Mouse (Mus musculus) embryonic facial prominence, embryonic 13.5 days (tissue): ENCODE measurements at regions not wholly inside any gene's neighbourhood (a gene's known extent, or its start where the extent isn't known, plus 50 kb on each side); places are given as distances from the start of the nearest gene placed in this dataset.

Experiments used
- ATAC-seq: fragments of 200-750 bp; cut with Nextera tagmentation; 2 replicates; pipeline ENCODE4 v1.8.0; 2017; ENCODE audit warnings: low read depth; ENCODE audit not compliant: insufficient number of reproducible peaks, insufficient read depth, low FRiP score, low TSS enrichment
- H3K27ac ChIP-seq: fragments of 300-500 bp; sonication (generic); 2 replicates; pipeline ENCODE4 v1.5.1; 2015; ENCODE audit warnings: moderate library complexity, mild to moderate bottlenecking, inconsistent platforms
- H3K27me3 ChIP-seq: fragments of 300-500 bp; sonication (generic); 2 replicates; pipeline ENCODE4 v1.6.1; 2015; ENCODE audit warnings: mild to moderate bottlenecking, inconsistent platforms
- H3K36me3 ChIP-seq: fragments of 300-500 bp; sonication (generic); 2 replicates; pipeline ENCODE4 v1.6.1; 2015; ENCODE audit warnings: mild to moderate bottlenecking, inconsistent platforms
- H3K4me1 ChIP-seq: fragments of 300-500 bp; sonication (generic); 2 replicates; pipeline ENCODE4 v1.6.1; 2015; ENCODE audit warnings: inconsistent platforms
- H3K4me2 ChIP-seq: fragments of 300-500 bp; sonication (generic); 2 replicates; pipeline ENCODE4 v1.6.1; 2015; ENCODE audit warnings: moderate library complexity, mild to moderate bottlenecking, inconsistent platforms
- H3K4me3 ChIP-seq: fragments of 300-500 bp; sonication (generic); 2 replicates; pipeline ENCODE4 v1.5.1; 2015; ENCODE audit warnings: mild to moderate bottlenecking, inconsistent platforms
- H3K9ac ChIP-seq: fragments of 300-500 bp; sonication (generic); 2 replicates; pipeline ENCODE4 v1.6.1; 2015; ENCODE audit warnings: mild to moderate bottlenecking, inconsistent platforms
- H3K9me3 ChIP-seq: fragments of 300-500 bp; sonication (generic); 2 replicates; pipeline ENCODE4 v1.6.1; 2016; ENCODE audit warnings: inconsistent platforms
- WGBS: fragments of 180-500 bp; shearing (Covaris S2); methylation state at CpG from one replicate; pipeline ENCODE4 v1.1.7; 2015; ENCODE audit warnings: mixed read lengths; 5-methylcytosine and 5-hydroxymethylcytosine counted together

- H3K9me3 ChIP-seq, result no peaks in the 10 kb centered on the region
- H3K36me3 ChIP-seq, result no peaks in the 10 kb centered on the region
- H3K4me1 ChIP-seq, result no peaks in the 10 kb centered on the region
- H3K4me3 ChIP-seq, result no peak overlapping the region
- H3K9ac ChIP-seq, result no peak overlapping the region
- no peak for ATAC-seq
- H3K27me3 ChIP-seq, result no peaks in the 10 kb centered on the region
- WGBS, result 86% methylated on average over 8 of the region's 8 CpGs
- no peak overlapping the region for H3K4me2 ChIP-seq
- H3K27ac ChIP-seq, result no peak overlapping the region
Observed at GRCm38 (mm10) chr12:26130811-26131210, 284.2 kb downstream of the Rnf144a start.

- H3K4me1 ChIP-seq, result no peaks in the 10 kb centered on the region
- H3K4me3 ChIP-seq, result no peak overlapping the region
- no peaks in the 10 kb centered on the region for H3K27me3 ChIP-seq
- no peaks in the 10 kb centered on the region for H3K9me3 ChIP-seq
- no peak overlapping the region for H3K4me2 ChIP-seq
- no peak overlapping the region for H3K27ac ChIP-seq
- 83% methylated on average over 3 of the region's 3 CpGs for WGBS
- ATAC-seq, result no peak
- H3K36me3 ChIP-seq, result no peaks in the 10 kb centered on the region
- no peak overlapping the region for H3K9ac ChIP-seq
Observed at GRCm38 (mm10) chr12:26130011-26130410, 285.0 kb downstream of the Rnf144a start.

- H3K27me3 ChIP-seq, result no peaks in the 10 kb centered on the region
- H3K36me3 ChIP-seq, result no peaks in the 10 kb centered on the region
- WGBS, result 56% methylated on average over 4 of the region's 4 CpGs
- H3K9ac ChIP-seq, result no peak overlapping the region
- no peak overlapping the region for H3K4me3 ChIP-seq
- H3K4me1 ChIP-seq, result no peaks in the 10 kb centered on the region
- no peak overlapping the region for H3K4me2 ChIP-seq
- ATAC-seq, result no peak
- no peak overlapping the region for H3K27ac ChIP-seq
- H3K9me3 ChIP-seq, result no peaks in the 10 kb centered on the region
Observed at GRCm38 (mm10) chr12:26129511-26129910, 285.5 kb downstream of the Rnf144a start.

GRCm38 (mm10) chr12:26128851-26129250 is 286.2 kb downstream of the Rnf144a start:
- Histone ChIP-seq H3K36me3 (no peaks in the 10 kb centered on the region), H3K4me2 (no peak overlapping the region), H3K4me1 (no peaks in the 10 kb centered on the region), H3K9me3 (no peaks in the 10 kb centered on the region), H3K9ac (no peak overlapping the region), H3K27ac (no peak overlapping the region), H3K4me3 (no peak overlapping the region), H3K27me3 (no peaks in the 10 kb centered on the region)
- no peak for ATAC-seq

- Histone ChIP-seq H3K4me2 (no peak overlapping the region), H3K27ac (no peak overlapping the region), H3K4me3 (no peak overlapping the region), H3K4me1 (no peaks in the 10 kb centered on the region), H3K9me3 (no peaks in the 10 kb centered on the region), H3K27me3 (no peaks in the 10 kb centered on the region), H3K9ac (no peak overlapping the region), H3K36me3 (no peaks in the 10 kb centered on the region)
- ATAC-seq, result no peak
- WGBS, result 88% methylated on average over 9 of the region's 9 CpGs
Observed at GRCm38 (mm10) chr12:26126260-26126659, 288.8 kb downstream of the Rnf144a start.

GRCm38 (mm10) chr12:26124211-26124610 is 290.8 kb downstream of the Rnf144a start:
- 86% methylated on average over 2 of the region's 2 CpGs for WGBS
- H3K27me3 ChIP-seq, result no peaks in the 10 kb centered on the region
- no peak overlapping the region for H3K9ac ChIP-seq
- no peak overlapping the region for H3K4me3 ChIP-seq
- H3K9me3 ChIP-seq, result no peaks in the 10 kb centered on the region
- H3K27ac ChIP-seq, result no peak overlapping the region
- no peaks in the 10 kb centered on the region for H3K36me3 ChIP-seq
- no peak for ATAC-seq
- H3K4me1 ChIP-seq, result no peaks in the 10 kb centered on the region
- H3K4me2 ChIP-seq, result no peak overlapping the region

- Histone ChIP-seq H3K9ac (peak overlapping the region; percentile 61; the same call in 1 of the 2 replicates), H3K4me1 (peaks cover 16% of the 10 kb centered on the region), H3K4me3 (no peak overlapping the region), H3K9me3 (no peaks in the 10 kb centered on the region), H3K27ac (peak overlapping the region; percentile 48), H3K4me2 (no peak overlapping the region), H3K27me3 (no peaks in the 10 kb centered on the region), H3K36me3 (no peaks in the 10 kb centered on the region)
- WGBS, result 51% methylated on average over 9 of the region's 9 CpGs
- no peak for ATAC-seq
Observed at GRCm38 (mm10) chr12:26115339-26115912, 299.6 kb downstream of the Rnf144a start.

GRCm38 (mm10) chr12:26112166-26113019 is 302.7 kb downstream of the Rnf144a start:
- H3K9me3 ChIP-seq, result no peaks in the 10 kb centered on the region
- H3K9ac ChIP-seq, result 0 out of 2 replicates have a peak overlapping the region, but pooled peaks have one; percentile 46
- no peaks in the 10 kb centered on the region for H3K27me3 ChIP-seq
- H3K36me3 ChIP-seq, result no peaks in the 10 kb centered on the region
- H3K4me1 ChIP-seq, result peaks cover 16% of the 10 kb centered on the region
- H3K27ac ChIP-seq, result peak overlapping the region; percentile 63
- ATAC-seq, result no peak; the same call in 1 of the 2 replicates
- WGBS, result 68% methylated on average over 8 of the region's 8 CpGs
- no peak overlapping the region for H3K4me3 ChIP-seq
- H3K4me2 ChIP-seq, result no peak overlapping the region

GRCm38 (mm10) chr12:26109866-26110265 is 305.2 kb downstream of the Rnf144a start:
- H3K27ac ChIP-seq, result no peak overlapping the region
- WGBS, result 85% methylated on average over 6 of the region's 6 CpGs
- no peaks in the 10 kb centered on the region for H3K27me3 ChIP-seq
- no peak overlapping the region for H3K4me3 ChIP-seq
- no peak overlapping the region for H3K9ac ChIP-seq
- H3K36me3 ChIP-seq, result no peaks in the 10 kb centered on the region
- peaks cover 13% of the 10 kb centered on the region for H3K4me1 ChIP-seq
- no peak for ATAC-seq
- no peaks in the 10 kb centered on the region for H3K9me3 ChIP-seq
- H3K4me2 ChIP-seq, result no peak overlapping the region

- no peak overlapping the region for H3K27ac ChIP-seq
- no peak overlapping the region for H3K9ac ChIP-seq
- no peaks in the 10 kb centered on the region for H3K4me1 ChIP-seq
- no peak overlapping the region for H3K4me2 ChIP-seq
- H3K4me3 ChIP-seq, result no peak overlapping the region
- ATAC-seq, result no peak
- 84% methylated on average over 3 of the region's 3 CpGs for WGBS
- no peaks in the 10 kb centered on the region for H3K27me3 ChIP-seq
- H3K36me3 ChIP-seq, result no peaks in the 10 kb centered on the region
- no peaks in the 10 kb centered on the region for H3K9me3 ChIP-seq
Observed at GRCm38 (mm10) chr12:26104372-26104771, 310.7 kb downstream of the Rnf144a start.

GRCm38 (mm10) chr12:26102384-26102783 is 312.7 kb downstream of the Rnf144a start:
- H3K27me3 ChIP-seq, result no peaks in the 10 kb centered on the region
- no peaks in the 10 kb centered on the region for H3K36me3 ChIP-seq
- H3K4me3 ChIP-seq, result no peak overlapping the region
- no peak overlapping the region for H3K9ac ChIP-seq
- H3K4me2 ChIP-seq, result no peak overlapping the region
- no peak overlapping the region for H3K27ac ChIP-seq
- H3K9me3 ChIP-seq, result no peaks in the 10 kb centered on the region
- no peak for ATAC-seq
- H3K4me1 ChIP-seq, result no peaks in the 10 kb centered on the region
- WGBS, result 82% methylated on average over 4 of the region's 4 CpGs

- Histone ChIP-seq H3K9me3 (no peaks in the 10 kb centered on the region), H3K27ac (no peak overlapping the region)
- WGBS, result 85% methylated on average over 2 of the region's 2 CpGs
Observed at GRCm38 (mm10) chr12:26100140-26100539, 314.9 kb downstream of the Rnf144a start.

More at GRCm38 (mm10) chr12:26100140-26100539, 314.9 kb downstream of the Rnf144a start:
- Histone ChIP-seq H3K4me2 (no peak overlapping the region), H3K4me3 (no peak overlapping the region), H3K9ac (no peak overlapping the region), H3K27me3 (no peaks in the 10 kb centered on the region), H3K36me3 (no peaks in the 10 kb centered on the region), H3K4me1 (no peaks in the 10 kb centered on the region)
- no peak for ATAC-seq
